ENCODE assay signal across 20 mouse cellular contexts in the genomic region with DNA sequence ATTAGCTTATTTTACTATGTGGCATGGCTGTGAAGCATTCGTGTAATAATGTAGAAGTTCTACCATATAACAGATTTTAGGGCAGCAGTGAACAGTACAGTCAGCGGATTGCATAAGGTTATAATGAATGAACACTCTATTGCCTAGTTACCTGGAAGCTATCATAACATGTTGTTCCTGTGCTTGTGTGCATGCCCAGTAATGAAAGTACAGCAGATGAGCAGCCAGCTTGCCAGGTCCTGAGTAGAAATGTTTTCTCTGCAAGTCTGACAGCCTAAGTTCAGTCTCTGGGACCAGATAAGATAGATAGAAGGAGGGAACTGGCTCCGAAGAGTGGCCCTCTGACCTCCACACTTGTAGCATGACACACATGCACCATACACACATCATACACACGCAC. TPM values are rescaled to one million over a fixed set of nuclear protein-coding genes. Genes with fewer than 3 reads are reported as not detected.
A peak's percentile ranks its signal among the peaks of the same experiment; 100 is the strongest.
DNase-seq lines count a peak whose midpoint lies in the region; ATAC-seq and TF ChIP-seq lines count a peak whose summit lies in the region.
"Had no signal": no experiment of that assay in that cellular context is flagged by ENCODE, and none has a peak within 500 bp of the region (broad histone marks: within the 10 kb centered on the region; RNA-seq: fewer than 3 reads in every experiment).

No protein-coding gene starts in this region.

- intact Hi-C loops in left cerebral cortex, adult 2 months (cut with DNase I) = no loop called here

- ATAC-seq in liver, embryonic 12.5 days = no peak
- ATAC-seq in liver, embryonic 11.5 days (replicated peaks; ENCODE audit: low FRiP score) = no peak
- ATAC-seq: forebrain, embryonic 13.5 days; forebrain, postnatal 0 days had no signal

- H3K27ac ChIP-seq in liver, adult 2 months (replicated peaks; ENCODE audit: insufficient read depth, low read depth, low read length) = no peak overlapping the region
- no peak overlapping the region for H3K27ac ChIP-seq in liver, embryonic 12.5 days
- H3K27ac ChIP-seq in left cerebral cortex, adult 2 months = no peak overlapping the region
- no peak overlapping the region for H3K27ac ChIP-seq in liver, embryonic 11.5 days (ENCODE audit: low read depth, low read length)
- H3K27ac ChIP-seq: embryonic facial prominence, embryonic 12.5 days; forebrain, embryonic 13.5 days; gastrocnemius, adult 2 months; hindbrain, embryonic 10.5 days; hindbrain, embryonic 14.5 days had no signal

- no peaks in the 10 kb centered on the region for H3K4me1 ChIP-seq in liver, adult 2 months (ENCODE audit: control insufficient read depth, insufficient read depth, low read length)
- H3K4me1 ChIP-seq in liver, embryonic 12.5 days = no peaks in the 10 kb centered on the region
- no peaks in the 10 kb centered on the region for H3K4me1 ChIP-seq in liver, embryonic 11.5 days (replicated peaks; ENCODE audit: control insufficient read depth, insufficient read depth, low read length)
- H3K4me1 ChIP-seq: embryonic facial prominence, embryonic 12.5 days; heart, embryonic 12.5 days; hindbrain, embryonic 10.5 days had no signal

- H3K9me3 ChIP-seq in liver, embryonic 12.5 days (replicated peaks) = no peaks in the 10 kb centered on the region
- H3K9me3 ChIP-seq in liver, embryonic 11.5 days (ENCODE audit: control insufficient read depth, low read length) = no peaks in the 10 kb centered on the region
- H3K9me3 ChIP-seq: embryonic facial prominence, embryonic 12.5 days; forebrain, embryonic 13.5 days; heart, embryonic 12.5 days; hindbrain, embryonic 10.5 days had no signal

- no peaks in the 10 kb centered on the region for H3K27me3 ChIP-seq in liver, adult 2 months (ENCODE audit: control insufficient read depth, insufficient read depth, low read length)
- no peaks in the 10 kb centered on the region for H3K27me3 ChIP-seq in liver, embryonic 12.5 days (replicated peaks)
- no peaks in the 10 kb centered on the region for H3K27me3 ChIP-seq in liver, embryonic 11.5 days (replicated peaks; ENCODE audit: control insufficient read depth, insufficient read depth, low read length)
- H3K27me3 ChIP-seq: embryonic facial prominence, embryonic 12.5 days; forebrain, embryonic 13.5 days; heart, embryonic 12.5 days had no signal

- H3K79me2 ChIP-seq in liver, adult 2 months (ENCODE audit: control insufficient read depth, insufficient read depth, low read length) = peaks cover 3% of the 10 kb centered on the region; the same call in 1 of the 2 replicates

- no peak for TF ChIP-seq CTCF in liver, adult 2 months (IDR thresholded peaks at IDR 0.05; ENCODE audit: low read depth, low read length)
- TF ChIP-seq CTCF in left cerebral cortex, adult 2 months (IDR thresholded peaks at IDR 0.05) = no peak

- H3K4me2 ChIP-seq in liver, embryonic 12.5 days = no peak overlapping the region
- H3K4me2 ChIP-seq in liver, embryonic 11.5 days = no peak overlapping the region
- H3K4me2 ChIP-seq: embryonic facial prominence, embryonic 12.5 days; forebrain, embryonic 13.5 days; heart, embryonic 12.5 days; hindbrain, embryonic 14.5 days had no signal

- WGBS in liver, adult 2 months = 77% methylated on average over 4 of the region's 4 CpGs
- WGBS in liver, embryonic 12.5 days (ENCODE audit: insufficient replicate concordance) = 71% methylated on average over 4 of the region's 4 CpGs
- 85% methylated on average over 4 of the region's 4 CpGs for WGBS in liver, embryonic 11.5 days

- no peaks in the 10 kb centered on the region for H3K36me3 ChIP-seq in liver, adult 2 months (ENCODE audit: control insufficient read depth, insufficient read depth, low read length)
- no peaks in the 10 kb centered on the region for H3K36me3 ChIP-seq in liver, embryonic 12.5 days
- H3K36me3 ChIP-seq in liver, embryonic 11.5 days (ENCODE audit: control insufficient read depth, insufficient read depth, low read length) = no peaks in the 10 kb centered on the region
- H3K36me3 ChIP-seq: embryonic facial prominence, embryonic 12.5 days; heart, embryonic 12.5 days; hindbrain, embryonic 10.5 days had no signal

- H3K9ac ChIP-seq in liver, adult 2 months (ENCODE audit: low read depth, low read length) = no peak overlapping the region
- H3K9ac ChIP-seq in liver, embryonic 12.5 days = no peak overlapping the region
- H3K9ac ChIP-seq in liver, embryonic 11.5 days (ENCODE audit: low read depth, low read length) = no peak overlapping the region
- H3K9ac ChIP-seq: embryonic facial prominence, embryonic 12.5 days; forebrain, embryonic 13.5 days; forebrain, postnatal 0 days; heart, embryonic 12.5 days; hindbrain, embryonic 14.5 days had no signal

- DNase-seq in liver, adult 2 months (ENCODE audit: extremely low read depth, low read depth, low spot score) = peak; percentile 72
- DNase-seq in gonadal fat pad, adult 2 months (ENCODE audit: low read depth) = peak; percentile 24
- DNase-seq in layer of hippocampus, adult 9-11 months = peak; percentile 72
- DNase-seq in lung, adult 18-20 months = no peak
- no peak for DNase-seq in left cerebral cortex, adult 2 months (ENCODE audit: extremely low spot score in 1 of 2, low spot score in 2 of 2)
- DNase-seq in liver, embryonic 11.5 days (ENCODE audit: low spot score) = no peak
- DNase-seq: adrenal gland, adult 8-10 months; adrenal gland, postnatal 36 days; cerebellum, adult 11-12 months; cerebellum, adult 9-10 months; cerebellum, postnatal 25 days; forebrain, postnatal 0 days; gastrocnemius, adult 2 months; gastrocnemius, postnatal 36 days had no signal

- TF ChIP-seq POLR2A in liver, adult 2 months (IDR thresholded peaks at IDR 0.05; ENCODE audit: extremely low read depth, insufficient read depth, low read length) = no peak

- H3K4me3 ChIP-seq in liver, adult 2 months (ENCODE audit: insufficient read depth, low read depth, low read length) = no peak overlapping the region
- H3K4me3 ChIP-seq in liver, embryonic 12.5 days = no peak overlapping the region
- H3K4me3 ChIP-seq in left cerebral cortex, adult 2 months = no peak overlapping the region
- no peak overlapping the region for H3K4me3 ChIP-seq in liver, embryonic 11.5 days (ENCODE audit: low read depth, low read length)
- H3K4me3 ChIP-seq: embryonic facial prominence, embryonic 12.5 days; forebrain, embryonic 13.5 days; gastrocnemius, adult 2 months; heart, embryonic 12.5 days; hindbrain, embryonic 10.5 days had no signal

RNA-seq across cellular contexts. Expression of a gene that starts 55.6 kb away (rescaled TPM):
- total RNA-seq in liver, adult 2 months (2014; rRNA removed) = 6.7 and 8.7 TPM in 2 replicates
- polyA plus RNA-seq in liver, adult 2 months (2012; rRNA removed) = 5.9 and 6.2 TPM in 2 replicates
- polyA plus RNA-seq in liver, embryonic 12.5 days (2016; fragmentation: Nextera tagmentation; extraction: Ambion mirVana) = 15.3 and 15.5 TPM in 2 replicates
- 14.3 and 24.5 TPM in 2 replicates for polyA plus RNA-seq in gonadal fat pad, adult 2 months (2012; rRNA removed)
- total RNA-seq in left cerebral cortex, adult 2 months (2021) = 10 to 100 TPM; 22.8 to 23.8 TPM
- 20.2 and 21.7 TPM in 2 replicates for polyA plus RNA-seq in liver, embryonic 11.5 days (2014; fragmentation: Nextera tagmentation; extraction: Ambion mirVana)

RNA-seq across cellular contexts. Expression of a gene that starts 56.1 kb away (rescaled TPM):
- 370 and 371 TPM in 2 replicates for total RNA-seq in liver, adult 2 months (2014; rRNA removed)
- 104 and 121 TPM in 2 replicates for polyA plus RNA-seq in liver, adult 2 months (2012; rRNA removed)
- 17.4 and 17.9 TPM in 2 replicates for polyA plus RNA-seq in liver, embryonic 12.5 days (2016; fragmentation: Nextera tagmentation; extraction: Ambion mirVana)
- polyA plus RNA-seq in gonadal fat pad, adult 2 months (2012; rRNA removed) = 158 and 164 TPM in 2 replicates
- total RNA-seq in left cerebral cortex, adult 2 months (2021) = 10 to 100 TPM; 42.0 to 42.8 TPM
- 21.5 and 25.7 TPM in 2 replicates for polyA plus RNA-seq in liver, embryonic 11.5 days (2014; fragmentation: Nextera tagmentation; extraction: Ambion mirVana)

Comparison
In these comparisons a context has a peak if more than half of its experiments do, and no peak if none do; other contexts are left out.
1. DNase-seq: peak in liver, adult 2 months (single experiment), gonadal fat pad, adult 2 months (single experiment) and layer of hippocampus, adult 9-11 months (single experiment); none in lung, adult 18-20 months (0 of 2), left cerebral cortex, adult 2 months (0 of 2) and liver, embryonic 11.5 days (single experiment).